Mouse (Mus musculus) bone marrow macrophage, adult 2 months (primary cell): Measurements from ENCODE around the gene Igfbp5. TPM values are rescaled to one million over a fixed set of nuclear protein-coding genes. Genes with fewer than 3 reads are reported as not detected.

Source experiments
- H3K27ac ChIP-seq: 2 replicates; pipeline ENCODE4 v1.5.1; 2012; ENCODE audit warnings: low read depth, low read length; ENCODE audit not compliant: insufficient read depth
- H3K4me1 ChIP-seq: 2 replicates; pipeline ENCODE4 v1.6.1; 2012; ENCODE audit warnings: low read length; ENCODE audit not compliant: control insufficient read depth, insufficient read depth
- H3K4me3 ChIP-seq: 2 replicates; pipeline ENCODE4 v1.5.1; 2012; ENCODE audit warnings: mild to moderate bottlenecking, low read length, moderate library complexity; ENCODE audit not compliant: insufficient read depth
- CTCF ChIP-seq: IDR thresholded peaks from 2 replicates; pipeline ENCODE4 v1.5.1; 2012; ENCODE audit warnings: low read depth, mild to moderate bottlenecking, low read length, moderate library complexity
- POLR2A ChIP-seq: IDR thresholded peaks from 2 replicates; pipeline ENCODE4 v1.6.1; 2012; ENCODE audit warnings: mild to moderate bottlenecking, low read depth, low read length, borderline replicate concordance
- polyA plus RNA-seq: library from polyadenylated mRNA; stranded (reverse); fragments of >200 nt; gene quantifications from 2 replicates; pipeline ENCODE4 v1.2.4, GENCODE M21; 2012; ENCODE audit not compliant: missing spikeins, insufficient read depth, insufficient read length

The Igfbp5 gene
- polyA plus RNA-seq, 1 experiment = 0.12 TPM

DNA sequence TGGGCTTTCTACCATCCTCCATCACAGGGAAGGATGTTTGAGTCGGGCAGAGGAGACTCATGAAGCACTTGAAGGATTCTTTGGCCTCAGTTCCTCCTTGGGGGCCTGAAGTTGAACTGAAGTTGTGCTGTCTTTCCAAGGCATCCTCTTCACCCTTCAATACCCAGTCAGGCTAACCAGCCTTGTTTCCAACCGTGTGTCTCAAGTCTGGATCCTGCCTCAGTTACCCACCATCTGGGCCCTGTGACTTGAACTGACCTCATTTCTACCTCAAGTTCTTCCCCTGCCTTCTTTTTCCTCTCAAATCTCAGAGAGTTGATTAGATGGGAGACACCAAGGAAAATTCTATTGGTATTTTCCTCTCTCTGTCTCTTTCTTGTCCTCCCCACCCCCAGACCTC lies 14.2 kb downstream of the Igfbp5 start:
- TF ChIP-seq CTCF (no peak), POLR2A (no peak)
- H3K4me1 ChIP-seq = no peaks in the 10 kb centered on the region
- H3K27ac ChIP-seq = no peak overlapping the region
- no peak overlapping the region for H3K4me3 ChIP-seq

DNA sequence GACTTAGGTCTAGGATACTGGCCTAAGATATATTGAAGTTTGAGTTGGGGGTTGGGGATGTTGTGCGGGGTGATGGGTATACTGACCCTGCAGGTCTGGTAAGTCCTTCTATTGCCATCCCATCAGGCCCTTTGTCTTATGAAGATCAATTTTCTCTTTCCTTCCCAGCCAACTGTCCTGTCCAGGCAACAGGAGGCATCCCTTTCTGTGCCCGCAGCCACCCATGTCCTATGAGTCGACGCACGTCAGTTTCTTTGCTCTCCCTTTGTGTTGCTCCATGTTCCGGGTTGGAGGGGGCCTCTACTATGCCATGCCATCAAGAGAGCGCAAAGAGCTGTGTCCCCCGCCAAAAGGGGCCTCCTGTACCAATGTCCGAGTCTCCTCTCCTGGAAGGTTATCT lies 14.7 kb downstream of the Igfbp5 start:
- TF ChIP-seq CTCF (no peak), POLR2A (no peak)
- no peak overlapping the region for H3K4me3 ChIP-seq
- H3K27ac ChIP-seq = no peak overlapping the region
- no peaks in the 10 kb centered on the region for H3K4me1 ChIP-seq

DNA sequence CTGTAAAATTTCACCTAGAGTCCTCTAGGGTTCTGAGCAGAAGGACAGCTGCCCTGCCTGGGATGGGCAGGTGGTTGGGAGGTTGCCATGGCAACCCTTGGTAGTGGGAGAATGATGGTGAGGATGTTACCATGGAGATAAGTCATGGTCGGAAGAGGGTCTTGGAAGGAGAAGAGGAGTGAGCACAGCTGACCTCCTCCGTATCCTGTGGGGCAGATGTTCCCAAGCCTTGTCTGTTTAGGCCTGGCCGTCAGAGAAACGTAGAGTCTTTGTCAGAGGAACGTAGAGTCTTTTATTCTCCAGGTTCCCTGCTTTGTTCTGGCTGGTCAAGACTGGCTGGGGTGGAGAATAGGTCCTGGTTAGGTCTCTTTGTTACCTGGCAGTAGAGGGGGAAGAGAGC lies 15.8 kb downstream of the Igfbp5 start:
- no peak overlapping the region for H3K27ac ChIP-seq
- TF ChIP-seq CTCF = no peak
- no peak for TF ChIP-seq POLR2A
- no peaks in the 10 kb centered on the region for H3K4me1 ChIP-seq
- H3K4me3 ChIP-seq = no peak overlapping the region

DNA sequence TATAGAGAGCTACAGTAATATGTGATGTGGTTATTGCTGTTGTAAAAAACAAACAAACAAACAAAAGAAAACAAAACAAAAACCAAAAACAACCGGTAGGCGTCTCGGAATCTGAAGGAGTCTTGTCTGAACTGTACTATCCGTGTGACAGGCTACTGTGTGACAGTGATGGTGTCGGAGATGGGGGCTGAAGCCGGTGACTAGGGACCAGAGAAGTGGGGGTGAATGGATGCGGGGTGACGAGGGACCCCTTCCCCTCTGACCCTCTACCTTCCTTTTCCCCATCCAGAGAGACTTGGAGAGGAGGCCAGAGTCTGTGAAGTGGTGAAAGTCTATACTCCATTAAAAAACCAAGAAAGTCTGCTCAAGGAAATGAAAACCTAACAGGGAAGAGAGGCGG lies 16.4 kb downstream of the Igfbp5 start:
- Histone ChIP-seq H3K27ac (no peak overlapping the region), H3K4me3 (no peak overlapping the region), H3K4me1 (no peaks in the 10 kb centered on the region)
- TF ChIP-seq POLR2A (no peak), CTCF (no peak)

DNA sequence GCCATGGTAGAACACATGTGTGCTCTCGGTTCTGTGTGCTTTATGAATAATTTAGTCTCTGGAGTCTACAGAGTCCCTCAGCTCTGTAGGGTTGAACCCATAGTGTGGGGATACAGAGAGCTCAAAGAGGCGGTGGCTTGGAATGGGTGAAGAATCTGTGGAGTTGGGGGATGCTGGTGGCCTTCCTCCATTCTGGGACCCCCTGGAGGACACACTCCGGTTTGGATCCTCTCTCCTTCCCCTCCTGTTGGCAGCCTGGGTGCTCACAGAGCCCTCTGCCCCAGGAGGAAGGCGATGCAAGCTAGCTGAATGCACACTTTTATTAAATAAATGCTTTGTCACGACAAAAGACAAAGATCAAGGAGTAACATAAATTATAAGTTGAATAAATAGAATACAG lies 17.1 kb downstream of the Igfbp5 start:
- TF ChIP-seq CTCF (no peak), POLR2A (no peak)
- H3K4me1 ChIP-seq = no peaks in the 10 kb centered on the region
- no peak overlapping the region for H3K4me3 ChIP-seq
- H3K27ac ChIP-seq = no peak overlapping the region

DNA sequence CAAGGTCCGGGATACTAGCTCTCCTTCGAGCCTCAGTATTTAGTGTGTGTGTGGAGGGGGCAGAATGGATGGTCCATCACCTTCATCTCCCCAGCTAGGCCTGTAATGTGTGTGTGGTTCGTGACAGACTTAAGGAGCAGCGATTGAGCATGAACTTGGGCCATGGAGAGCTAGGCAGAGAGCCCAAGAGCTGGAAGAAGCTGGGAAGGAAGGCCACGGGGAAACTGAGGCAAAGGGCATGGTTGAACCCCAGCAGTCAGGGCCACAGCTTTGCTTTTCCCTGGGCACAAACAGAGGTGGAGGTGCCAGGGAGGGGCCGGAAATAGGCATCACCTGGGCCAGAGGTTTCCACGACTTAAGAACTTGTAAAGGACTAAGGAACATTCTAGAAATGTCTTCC lies 17.5 kb downstream of the Igfbp5 start:
- no peak for TF ChIP-seq CTCF
- no peak for TF ChIP-seq POLR2A
- Histone ChIP-seq H3K27ac (no peak overlapping the region), H3K4me3 (no peak overlapping the region), H3K4me1 (no peaks in the 10 kb centered on the region)

DNA sequence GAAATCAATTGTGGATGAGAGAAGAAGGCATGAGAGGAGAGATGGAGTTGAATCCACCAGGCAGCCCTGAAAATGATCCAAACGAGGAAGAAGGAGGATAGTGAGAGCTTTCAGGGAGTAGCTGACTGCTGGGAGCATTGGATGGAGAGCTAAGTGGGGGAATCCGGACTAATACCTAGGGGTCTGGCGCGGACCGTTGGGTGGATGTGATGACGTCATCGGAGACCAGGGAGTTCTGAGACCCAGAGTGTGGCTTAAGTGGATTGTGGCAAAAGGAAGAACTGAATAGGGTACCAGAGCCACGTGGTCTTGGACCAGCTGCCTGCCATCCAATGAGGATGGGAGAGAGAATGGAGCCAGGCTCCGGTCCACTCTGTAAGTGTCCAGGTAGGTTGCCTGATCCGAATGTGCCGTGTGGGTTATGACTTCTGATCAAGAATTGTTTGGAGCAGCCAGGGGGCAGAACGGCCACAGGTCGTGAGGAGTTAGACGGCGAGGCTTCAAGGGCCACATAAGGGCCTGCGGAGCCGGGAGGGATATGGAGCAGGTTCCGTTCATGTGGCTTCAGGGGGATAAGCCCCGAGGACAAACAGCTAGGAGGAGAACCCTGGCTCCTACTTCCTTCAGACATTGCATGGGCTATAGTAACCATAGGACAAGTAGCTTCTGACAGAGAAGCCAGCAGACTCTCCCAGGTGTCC lies 18.3 kb downstream of the Igfbp5 start:
- TF ChIP-seq POLR2A (no peak), CTCF (no peak)
- Histone ChIP-seq H3K4me3 (no peak overlapping the region), H3K4me1 (no peaks in the 10 kb centered on the region), H3K27ac (no peak overlapping the region)

DNA sequence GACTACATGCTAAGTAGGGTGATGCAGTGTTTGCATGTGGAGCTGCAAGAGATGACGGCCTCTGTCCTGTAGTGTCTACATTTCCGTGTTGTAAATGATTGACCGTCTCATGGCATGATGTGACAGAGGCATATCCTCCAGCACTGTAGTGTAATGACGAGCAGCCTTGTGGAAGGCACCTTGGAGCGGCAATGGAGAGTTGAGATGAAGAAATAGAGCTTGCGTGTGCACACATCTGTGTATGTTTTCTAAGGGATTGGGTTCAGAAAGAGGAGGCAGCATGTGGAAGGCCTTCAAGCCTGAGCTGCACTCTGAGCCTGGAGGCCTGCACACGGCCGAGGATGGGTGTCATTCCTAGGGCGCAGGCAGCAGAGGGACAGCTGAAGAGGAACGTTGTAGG lies 19.0 kb downstream of the Igfbp5 start:
- H3K27ac ChIP-seq = no peak overlapping the region
- no peak overlapping the region for H3K4me3 ChIP-seq
- H3K4me1 ChIP-seq = no peaks in the 10 kb centered on the region
- TF ChIP-seq POLR2A = no peak
- TF ChIP-seq CTCF = no peak

DNA sequence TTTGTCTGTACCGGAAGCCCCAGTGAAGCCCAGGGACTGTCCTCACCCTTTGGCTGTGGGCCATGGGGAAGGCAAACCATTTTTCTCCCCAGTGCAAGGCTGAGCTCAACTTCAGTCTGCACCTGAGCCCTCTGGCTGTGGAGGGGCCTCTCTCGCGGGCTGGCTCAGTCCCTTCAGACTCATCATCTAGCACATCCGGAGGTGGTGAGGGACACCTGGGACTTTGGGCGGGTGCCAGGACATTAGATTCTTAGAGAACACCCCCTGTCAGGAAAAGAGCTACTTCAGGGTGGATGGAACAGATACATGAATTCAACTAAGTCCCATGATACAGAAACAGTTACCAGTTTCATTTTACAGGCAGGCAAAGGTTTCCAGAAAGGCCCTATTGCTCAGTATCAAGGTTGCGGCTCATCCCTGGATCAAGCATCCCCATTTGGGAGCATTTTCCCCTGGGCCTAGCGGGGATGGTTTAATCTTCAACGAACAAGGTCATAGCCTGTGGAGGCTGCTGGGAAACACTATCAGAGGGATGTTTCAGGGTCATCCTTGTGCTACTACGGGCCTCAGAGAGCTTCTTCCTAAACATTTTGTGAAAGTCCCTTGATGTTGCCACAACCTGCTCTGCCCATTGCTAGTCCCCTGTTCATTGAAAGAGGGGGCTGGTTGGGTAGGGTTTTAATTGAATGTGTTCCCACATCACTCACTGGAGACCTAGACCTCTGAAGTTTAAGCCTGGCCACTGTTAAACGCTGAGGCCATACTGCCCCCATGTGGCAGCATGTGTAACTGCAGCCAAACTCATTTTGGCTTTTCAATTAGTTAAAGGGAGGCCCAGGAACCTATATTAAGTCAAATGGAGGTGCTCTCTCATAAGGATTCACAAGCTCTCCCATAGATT lies 20.1 kb downstream of the Igfbp5 start:
- no peak for TF ChIP-seq POLR2A
- TF ChIP-seq CTCF = peak; percentile 78
- Histone ChIP-seq H3K4me3 (no peak overlapping the region), H3K4me1 (no peaks in the 10 kb centered on the region), H3K27ac (no peak overlapping the region)

DNA sequence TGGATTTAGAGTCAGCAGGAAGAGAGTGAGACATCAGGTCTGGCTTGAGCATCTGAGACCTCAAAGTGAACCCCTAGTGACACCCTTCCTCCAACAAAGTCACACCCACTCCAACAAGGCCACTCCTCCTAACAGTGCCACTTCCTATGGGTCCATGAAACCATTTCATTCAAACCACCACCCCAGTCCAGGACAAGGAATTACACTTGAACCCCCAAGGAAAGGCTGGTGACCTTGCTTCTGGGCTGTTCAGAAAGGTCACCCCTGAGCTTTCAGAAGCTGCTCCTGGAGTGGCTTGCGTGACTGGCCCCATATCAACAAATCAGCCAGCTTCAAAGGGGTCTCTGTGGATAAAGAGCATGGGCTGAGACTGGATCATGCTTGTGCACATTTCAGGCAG lies 20.9 kb downstream of the Igfbp5 start:
- Histone ChIP-seq H3K27ac (no peak overlapping the region), H3K4me3 (no peak overlapping the region), H3K4me1 (no peaks in the 10 kb centered on the region)
- TF ChIP-seq POLR2A = no peak
- no peak for TF ChIP-seq CTCF
